Mouse (Mus musculus) megakaryocyte, embryonic 14.5 days (primary cell): ENCODE data around the gene Coa5. TPM values are rescaled to one million over a fixed set of nuclear protein-coding genes. Genes with fewer than 3 reads are reported as not detected.

Source experiments
- H3K27me3 ChIP-seq: replicated peaks from 2 replicates; pipeline ENCODE3; 2012; ENCODE audit warnings: inconsistent platforms
- H3K36me3 ChIP-seq: replicated peaks from 2 replicates; pipeline ENCODE3; 2012; ENCODE audit warnings: low read length, inconsistent platforms, mixed read lengths
- H3K4me1 ChIP-seq: 2 replicates; pipeline ENCODE4 v1.6.1; 2012; ENCODE audit warnings: inconsistent platforms
- H3K4me3 ChIP-seq: replicated peaks from 2 replicates; pipeline ENCODE3; 2012; ENCODE audit warnings: moderate library complexity, mild to moderate bottlenecking, inconsistent platforms
- H3K9me3 ChIP-seq: 2 replicates; pipeline ENCODE4 v1.6.1; 2012; ENCODE audit warnings: inconsistent platforms
- FLI1 ChIP-seq: IDR thresholded peaks from 2 replicates; pipeline ENCODE4 v1.6.1; 2012; ENCODE audit warnings: low read length, inconsistent platforms, mixed read lengths
- GATA1 ChIP-seq: IDR thresholded peaks from 3 replicates; pipeline ENCODE4 v1.6.1; 2012; ENCODE audit warnings: mixed read lengths, low read length, inconsistent platforms, borderline replicate concordance
- polyA plus RNA-seq: library from polyadenylated mRNA; stranded (reverse); fragments of >175 nt; gene quantifications from 2 replicates; pipeline ENCODE4 v1.2.3, GENCODE M21; 2012; ENCODE audit warnings: low replicate concordance; ENCODE audit not compliant: insufficient read depth

The Coa5 gene
- polyA plus RNA-seq, 1 experiment = 12.9 TPM

DNA sequence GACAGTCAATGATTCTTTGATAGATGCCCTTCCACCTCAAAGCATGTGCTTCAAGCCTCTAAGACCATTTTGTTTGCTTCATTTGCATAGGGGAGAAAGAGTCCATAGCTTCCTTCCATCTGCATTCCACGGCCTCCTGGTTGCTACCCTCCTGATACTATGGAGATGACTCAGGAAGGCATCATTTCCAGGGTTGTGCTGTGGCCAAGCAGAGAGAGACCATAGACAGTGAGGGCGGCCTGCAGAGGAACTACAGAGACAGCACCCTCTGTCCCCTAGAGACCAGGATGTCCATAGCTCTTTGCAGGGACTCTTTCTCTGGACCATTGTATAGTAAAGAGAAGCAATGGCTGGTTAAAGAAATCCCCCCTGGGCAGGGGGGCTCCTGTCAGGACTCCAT, 24.8 kb downstream of the Coa5 start:
- Histone ChIP-seq H3K4me3 (no peak overlapping the region), H3K9me3 (no peaks in the 10 kb centered on the region), H3K27me3 (no peaks in the 10 kb centered on the region), H3K4me1 (peaks cover 43% of the 10 kb centered on the region), H3K36me3 (peaks cover 89% of the 10 kb centered on the region)
- TF ChIP-seq FLI1 (no peak), GATA1 (no peak)

DNA sequence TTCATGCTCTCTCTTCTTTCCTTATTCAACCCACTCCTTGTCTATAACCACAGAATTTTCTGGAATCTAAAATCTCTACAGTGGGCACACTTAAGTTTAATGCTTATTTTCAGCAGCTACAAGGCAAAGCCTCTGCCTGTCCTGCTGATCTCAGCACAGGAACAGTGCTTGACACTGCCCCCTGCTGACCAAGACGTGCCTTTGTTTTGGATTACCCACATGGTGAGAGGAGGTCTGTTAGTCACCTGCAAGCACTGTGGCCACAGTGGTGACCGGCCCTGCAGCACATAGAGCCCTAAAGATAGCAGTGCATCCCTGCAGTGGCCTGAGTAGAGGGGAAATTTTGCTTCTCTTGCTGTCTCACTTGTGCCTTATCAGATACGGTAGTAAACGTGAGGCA, 28.2 kb downstream of the Coa5 start:
- Histone ChIP-seq H3K9me3 (no peaks in the 10 kb centered on the region), H3K27me3 (no peaks in the 10 kb centered on the region), H3K4me1 (peaks cover 43% of the 10 kb centered on the region), H3K36me3 (peaks cover 95% of the 10 kb centered on the region), H3K4me3 (no peak overlapping the region)
- no peak for TF ChIP-seq FLI1
- TF ChIP-seq GATA1 = no peak

DNA sequence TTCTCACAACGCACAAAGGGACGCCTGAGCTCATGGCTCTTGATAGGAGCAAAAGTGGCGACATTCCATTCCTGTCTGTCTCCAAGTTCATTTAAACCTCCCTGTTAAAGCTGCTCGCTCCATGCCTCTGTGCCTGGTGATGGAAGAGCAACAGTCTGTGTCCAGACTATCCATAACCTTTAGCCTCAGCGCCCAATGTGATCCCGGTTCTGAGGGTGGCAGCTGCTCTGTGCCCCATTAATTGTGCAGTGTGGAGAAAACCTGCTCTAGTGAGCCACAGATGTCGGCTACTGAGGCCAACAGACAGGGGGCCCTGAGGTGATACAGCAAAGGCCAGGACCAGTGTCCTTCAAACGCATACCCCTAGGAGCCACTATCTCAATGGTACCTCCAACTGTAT, 30.2 kb downstream of the Coa5 start:
- Histone ChIP-seq H3K36me3 (peaks cover 96% of the 10 kb centered on the region), H3K9me3 (no peaks in the 10 kb centered on the region), H3K4me3 (no peak overlapping the region), H3K27me3 (no peaks in the 10 kb centered on the region), H3K4me1 (peaks cover 36% of the 10 kb centered on the region)
- no peak for TF ChIP-seq GATA1
- TF ChIP-seq FLI1 = no peak

DNA sequence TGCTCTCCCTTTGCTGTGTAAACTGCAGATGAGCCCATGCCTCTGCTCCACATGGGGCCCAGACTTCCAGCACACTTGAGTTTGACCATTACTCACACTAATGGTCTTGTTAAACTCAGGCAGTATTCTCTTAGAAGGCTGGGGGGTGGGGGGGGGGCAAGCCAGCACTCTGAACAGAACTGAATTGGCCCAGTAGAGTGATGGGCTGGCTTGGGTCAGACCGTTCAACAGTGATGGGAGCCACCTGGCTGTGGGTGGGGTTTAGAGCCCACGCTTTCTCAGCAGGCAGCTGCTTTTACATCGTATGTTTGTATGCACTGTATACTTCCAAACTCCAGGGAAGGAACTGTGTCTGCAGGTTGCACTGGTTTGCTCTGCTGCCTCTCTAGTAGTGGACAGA, 30.9 kb downstream of the Coa5 start:
- H3K4me3 ChIP-seq = no peak overlapping the region
- TF ChIP-seq FLI1 = no peak
- no peak for TF ChIP-seq GATA1
- peaks cover 36% of the 10 kb centered on the region for H3K4me1 ChIP-seq
- no peaks in the 10 kb centered on the region for H3K9me3 ChIP-seq
- peaks cover 98% of the 10 kb centered on the region for H3K36me3 ChIP-seq
- H3K27me3 ChIP-seq = no peaks in the 10 kb centered on the region

DNA sequence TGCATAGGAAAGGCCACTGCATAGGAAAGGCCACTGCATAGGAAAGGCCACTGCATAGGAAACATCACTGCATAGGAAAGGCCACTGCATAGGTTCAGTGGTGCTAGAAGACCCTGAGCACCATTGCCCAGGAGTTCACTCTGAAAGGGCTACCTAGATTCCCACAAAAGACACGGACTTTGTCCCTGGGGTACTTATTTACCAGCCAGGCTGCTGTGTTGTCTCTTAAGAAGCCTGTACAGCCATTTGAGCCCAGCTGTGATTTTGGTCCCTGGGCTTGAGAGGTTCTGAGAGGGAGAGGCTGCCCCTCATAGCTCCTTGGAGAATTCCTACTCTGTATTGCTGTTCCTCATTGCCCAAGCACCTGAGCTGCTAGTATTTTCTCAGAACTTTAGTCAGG, 33.4 kb downstream of the Coa5 start:
- Histone ChIP-seq H3K27me3 (no peaks in the 10 kb centered on the region), H3K4me1 (peaks cover 13% of the 10 kb centered on the region; the same call in 1 of the 2 replicates), H3K9me3 (no peaks in the 10 kb centered on the region), H3K4me3 (no peak overlapping the region), H3K36me3 (peaks cover 97% of the 10 kb centered on the region)
- TF ChIP-seq FLI1 = no peak
- no peak for TF ChIP-seq GATA1

DNA sequence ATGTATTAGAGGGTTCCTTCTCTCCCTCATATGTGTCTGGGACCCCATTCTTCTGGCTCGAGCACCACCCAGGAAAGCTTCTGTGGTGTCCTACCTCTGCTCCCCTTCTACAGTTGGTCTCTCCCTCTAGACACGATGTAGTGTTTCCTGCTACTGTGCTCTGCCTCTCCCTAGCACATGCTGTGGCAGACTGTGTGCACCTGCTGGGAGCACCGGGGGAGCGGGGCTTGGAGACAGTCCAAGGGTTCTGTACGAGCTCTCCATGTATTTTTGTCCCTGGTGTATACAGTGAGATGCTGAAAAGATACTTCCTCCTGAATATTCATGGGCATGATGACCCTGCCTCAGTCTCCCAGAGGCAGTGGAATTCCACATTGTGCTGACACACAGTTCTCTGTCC, 36.7 kb downstream of the Coa5 start:
- H3K4me3 ChIP-seq = no peak overlapping the region
- TF ChIP-seq GATA1 (no peak), FLI1 (no peak)
- peaks cover 97% of the 10 kb centered on the region for H3K36me3 ChIP-seq
- no peaks in the 10 kb centered on the region for H3K9me3 ChIP-seq
- H3K27me3 ChIP-seq = no peaks in the 10 kb centered on the region
- peaks cover 4% of the 10 kb centered on the region; the same call in 1 of the 2 replicates for H3K4me1 ChIP-seq

DNA sequence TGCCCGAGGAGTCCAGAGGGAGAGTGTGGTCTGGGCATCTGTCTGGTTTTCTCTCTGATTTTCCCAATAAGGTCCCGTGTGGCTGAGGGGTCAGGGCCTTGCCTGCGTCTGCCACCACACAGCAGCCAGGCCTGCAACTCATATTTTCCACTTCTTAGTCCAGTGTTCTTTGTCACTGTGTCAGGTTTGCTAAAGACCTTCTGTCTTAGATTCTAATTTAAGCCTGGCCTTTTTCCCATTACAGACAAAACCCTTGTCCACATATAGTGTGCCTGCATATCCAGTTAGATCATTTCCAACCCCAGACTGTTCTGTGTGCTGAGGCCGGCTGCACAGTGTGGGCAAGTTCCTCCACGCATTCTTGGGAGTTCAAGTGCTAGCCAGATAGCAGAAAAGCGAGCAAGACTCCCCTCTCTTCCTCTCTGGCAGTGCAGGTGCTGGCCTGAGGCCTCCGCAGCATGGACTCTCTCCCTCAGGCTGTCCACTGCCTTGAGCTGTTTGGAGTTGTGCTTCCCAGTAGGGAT, 43.4 kb downstream of the Coa5 start:
- H3K36me3 ChIP-seq = peaks cover 96% of the 10 kb centered on the region
- H3K27me3 ChIP-seq = no peaks in the 10 kb centered on the region
- H3K4me1 ChIP-seq = peaks cover 42% of the 10 kb centered on the region

DNA sequence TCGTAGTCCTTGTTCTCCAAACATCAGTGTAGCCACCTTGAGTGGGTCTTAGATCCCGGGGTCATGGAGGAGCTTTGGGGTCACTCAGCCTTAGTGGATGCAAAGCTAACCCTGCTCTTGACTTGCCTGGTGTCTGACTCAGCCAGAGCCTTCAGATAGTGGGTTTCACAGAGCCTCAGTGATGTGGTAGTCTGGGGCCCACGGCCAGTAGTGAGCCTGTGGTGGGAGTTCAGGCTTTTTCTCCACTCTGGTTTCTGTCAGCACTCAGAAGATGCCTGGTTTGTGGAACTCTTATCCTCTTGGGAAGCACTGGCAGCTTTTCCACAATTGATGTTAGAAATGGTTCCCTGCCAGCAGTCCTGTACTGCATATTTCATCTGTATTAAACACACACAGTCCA, 45.6 kb downstream of the Coa5 start:
- Histone ChIP-seq H3K4me1 (peaks cover 51% of the 10 kb centered on the region), H3K9me3 (no peaks in the 10 kb centered on the region), H3K36me3 (peaks cover 96% of the 10 kb centered on the region), H3K27me3 (no peaks in the 10 kb centered on the region), H3K4me3 (no peak overlapping the region)
- no peak for TF ChIP-seq FLI1
- no peak for TF ChIP-seq GATA1

More for the DNA sequence above, 43.4 kb downstream of the Coa5 start:
- TF ChIP-seq GATA1 (no peak), FLI1 (no peak)
- Histone ChIP-seq H3K4me3 (no peak overlapping the region), H3K9me3 (no peaks in the 10 kb centered on the region)

DNA sequence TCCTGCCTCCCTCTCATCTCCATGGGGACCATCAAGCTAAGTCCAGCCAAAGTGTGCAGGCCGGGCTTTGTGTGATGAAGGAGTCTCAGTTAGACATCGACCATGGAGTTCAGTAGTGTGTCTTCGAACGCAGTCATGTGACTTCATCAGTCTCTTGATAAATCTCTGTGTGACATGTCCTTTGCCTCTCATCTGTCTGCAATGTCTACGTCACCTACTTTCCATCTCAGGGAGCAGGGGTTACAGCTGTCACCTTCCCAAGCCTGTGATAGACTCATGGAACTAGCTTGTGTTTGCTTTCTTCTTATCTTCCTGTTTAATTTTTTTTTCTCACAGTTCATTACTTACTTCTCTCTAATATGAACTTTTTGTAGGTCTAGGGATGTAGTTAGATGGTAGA, 49.0 kb downstream of the Coa5 start:
- Histone ChIP-seq H3K9me3 (no peaks in the 10 kb centered on the region), H3K4me3 (no peak overlapping the region), H3K36me3 (peaks cover 96% of the 10 kb centered on the region), H3K27me3 (no peaks in the 10 kb centered on the region), H3K4me1 (peaks cover 43% of the 10 kb centered on the region)
- TF ChIP-seq GATA1 (no peak), FLI1 (no peak)

DNA sequence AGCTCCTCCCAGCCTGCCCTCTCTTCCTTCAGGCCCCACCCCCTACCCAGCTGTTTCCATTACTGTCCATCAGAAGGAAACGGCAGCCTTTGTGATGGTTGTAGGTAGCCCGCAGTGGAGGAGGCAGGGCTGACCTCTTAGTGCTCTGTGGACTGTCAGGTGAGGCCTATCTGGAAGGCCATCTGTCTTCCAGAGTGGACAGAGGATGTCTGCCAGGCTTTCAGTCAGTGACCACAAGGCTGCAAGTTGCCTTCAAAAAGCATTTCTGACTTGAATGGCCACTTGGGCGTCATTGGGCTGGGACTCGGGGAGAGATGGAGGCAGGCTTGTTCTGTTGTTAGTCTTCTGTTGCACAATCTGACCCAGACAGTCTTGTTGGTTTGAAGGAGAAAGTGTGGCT, 50.4 kb downstream of the Coa5 start:
- Histone ChIP-seq H3K4me1 (peaks cover 42% of the 10 kb centered on the region), H3K27me3 (no peaks in the 10 kb centered on the region), H3K4me3 (no peak overlapping the region), H3K9me3 (no peaks in the 10 kb centered on the region), H3K36me3 (peaks cover 100% of the 10 kb centered on the region)
- TF ChIP-seq GATA1 = no peak
- no peak for TF ChIP-seq FLI1

DNA sequence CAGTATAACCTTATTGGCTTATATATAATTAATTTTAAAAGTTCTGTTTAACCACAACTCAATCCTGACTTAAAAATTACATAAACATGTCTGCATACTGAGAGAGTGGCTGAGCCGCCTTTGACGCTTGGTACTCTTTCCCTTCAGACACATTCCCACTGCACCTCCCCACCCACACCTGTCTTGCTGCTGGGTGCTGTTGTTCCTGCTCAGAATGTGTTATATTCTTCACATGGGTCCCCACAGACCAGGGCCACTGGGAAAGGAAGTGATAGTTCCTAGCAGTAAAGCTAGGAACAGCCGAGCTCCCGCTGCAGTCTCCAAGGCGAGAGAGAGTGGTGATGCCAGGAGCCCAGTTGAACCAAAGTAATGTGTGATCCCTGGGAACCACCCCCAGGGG, 51.8 kb downstream of the Coa5 start:
- Histone ChIP-seq H3K4me1 (peaks cover 27% of the 10 kb centered on the region), H3K36me3 (peaks cover 100% of the 10 kb centered on the region), H3K4me3 (no peak overlapping the region), H3K27me3 (no peaks in the 10 kb centered on the region), H3K9me3 (no peaks in the 10 kb centered on the region)
- TF ChIP-seq FLI1 (no peak), GATA1 (no peak)
